Mouse (Mus musculus): ENCODE measurements around the gene Foxn3. TPM values are rescaled to one million over a fixed set of nuclear protein-coding genes. Genes with fewer than 3 reads are reported as not detected.

Foxn3 gene
- polyA plus RNA-seq, 1 experiment from 2014 or later, result 97.6 TPM

DNA sequence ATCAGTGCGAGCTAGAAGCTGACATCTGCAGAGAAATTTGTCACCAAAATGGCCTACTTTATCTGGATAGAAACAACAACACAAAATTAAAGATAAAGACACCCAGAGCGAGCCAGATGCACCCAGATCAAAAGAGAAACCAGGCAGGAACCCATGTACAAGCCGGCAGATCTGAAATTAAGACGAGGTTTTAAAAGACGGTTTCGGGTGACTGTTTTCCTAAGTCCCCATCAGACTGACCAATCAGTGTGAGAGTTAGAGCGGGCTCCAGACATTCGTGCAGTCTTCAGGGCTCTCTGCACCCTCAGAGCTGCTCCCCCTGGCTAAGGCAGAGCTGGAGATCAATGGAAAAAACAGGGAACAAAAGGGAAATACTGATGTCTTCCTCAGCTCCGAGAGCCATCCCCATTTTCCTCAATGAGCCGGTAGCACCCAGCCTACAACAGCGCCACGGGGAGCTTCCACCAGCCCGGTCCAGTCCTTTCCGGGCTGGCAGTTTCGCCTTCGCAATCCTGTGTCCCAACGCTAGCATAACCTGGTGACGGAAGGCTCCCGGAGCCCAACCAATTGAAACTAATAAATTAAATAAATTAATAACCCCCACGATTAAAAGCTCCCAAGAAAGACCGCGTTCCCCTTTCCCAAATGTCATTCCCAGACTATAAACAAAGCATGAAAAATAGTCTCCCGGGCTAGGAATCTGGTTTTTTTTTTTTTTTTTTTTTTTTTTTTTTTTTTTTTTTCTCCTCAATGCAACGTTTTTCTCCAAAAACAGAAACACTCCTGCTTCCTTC is 1.1 kb downstream of the Foxn3 start:
- ATAC-seq (ENCODE audit: insufficient number of reproducible peaks, low FRiP score, low TSS enrichment, low read depth), result peak; percentile 58; the same call in 1 of the 2 replicates
- Histone ChIP-seq H3K4me1 (peaks cover 31% of the 10 kb centered on the region), H3K9ac (peak overlapping the region; percentile 9; the same call in 1 of the 2 replicates), H3K4me2 (replicated peaks) (peak overlapping the region; percentile 87), H3K27me3 (no peaks in the 10 kb centered on the region), H3K4me3 (replicated peaks) (peak overlapping the region; percentile 87), H3K9me3 (replicated peaks) (no peaks in the 10 kb centered on the region), H3K27ac (replicated peaks) (peak overlapping the region; percentile 71), H3K36me3 (no peaks in the 10 kb centered on the region)
- WGBS, result under 1% methylated on average over 24 of the region's 24 CpGs

DNA sequence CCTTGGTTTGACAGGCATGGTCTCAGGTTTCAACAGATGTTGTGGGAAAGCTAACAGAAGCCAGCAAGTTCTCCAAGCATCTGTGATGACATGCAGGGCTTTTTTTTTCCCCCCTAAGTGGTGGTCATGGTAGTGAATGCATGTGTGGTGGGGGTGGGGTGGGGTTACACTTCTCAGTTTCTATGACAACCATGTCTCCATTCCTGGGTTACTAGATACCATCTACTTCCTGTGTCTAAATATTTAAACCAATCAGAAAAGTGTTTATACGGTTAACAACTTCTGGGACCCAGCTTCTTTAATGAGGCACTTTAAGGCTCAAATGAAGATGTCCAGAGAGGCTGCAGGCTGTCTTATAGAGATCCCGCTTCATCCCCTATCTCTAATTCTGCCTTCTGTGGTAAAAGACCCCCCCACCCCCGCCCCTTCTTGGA is 2.0 kb downstream of the Foxn3 start:
- peaks cover 33% of the 10 kb centered on the region for H3K4me1 ChIP-seq
- H3K4me2 ChIP-seq (replicated peaks), result peak overlapping the region; percentile 87
- H3K27me3 ChIP-seq, result no peaks in the 10 kb centered on the region
- no peaks in the 10 kb centered on the region for H3K9me3 ChIP-seq (replicated peaks)
- peak overlapping the region; percentile 87 for H3K4me3 ChIP-seq (replicated peaks)
- H3K36me3 ChIP-seq, result no peaks in the 10 kb centered on the region
- ATAC-seq (ENCODE audit: insufficient number of reproducible peaks, low FRiP score, low TSS enrichment, low read depth), result peak; percentile 32; the same call in 1 of the 2 replicates
- 11% methylated on average over 3 of the region's 3 CpGs for WGBS
- peak overlapping the region; percentile 71; the same call in 1 of the 2 replicates for H3K27ac ChIP-seq (replicated peaks)
- H3K9ac ChIP-seq, result no peak overlapping the region

DNA sequence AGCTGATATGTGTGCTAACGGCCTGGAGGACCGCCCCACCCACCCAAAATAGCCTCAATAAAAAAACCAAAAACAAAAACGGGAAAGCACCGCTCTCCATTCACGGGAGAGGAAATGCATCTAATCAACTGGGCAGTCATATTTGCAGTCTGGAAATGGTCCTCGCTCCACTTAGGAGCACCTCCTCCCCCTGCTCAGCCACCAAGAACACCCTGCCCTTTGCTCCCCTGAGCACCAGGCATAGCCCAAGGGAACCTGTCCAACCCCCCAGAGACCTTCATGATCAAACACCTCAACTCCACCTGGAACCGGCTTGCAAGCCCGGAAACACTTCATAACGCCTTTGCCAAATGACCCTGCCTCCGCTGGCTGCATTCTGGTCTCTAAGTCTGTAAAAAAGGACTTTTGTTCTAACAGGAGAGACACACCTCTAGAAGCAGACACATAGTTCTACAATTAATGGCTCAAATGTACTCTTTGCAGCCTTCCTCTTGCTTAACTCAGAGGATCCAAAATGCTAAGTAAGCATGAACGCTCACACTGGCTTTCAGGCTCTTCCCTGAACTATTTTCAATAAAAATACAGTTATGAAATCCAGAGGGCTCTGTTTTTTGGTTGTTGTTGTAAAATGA is 2.6 kb downstream of the Foxn3 start:
- Histone ChIP-seq H3K4me1 (peaks cover 33% of the 10 kb centered on the region), H3K27ac (replicated peaks) (peak overlapping the region; percentile 71), H3K4me3 (replicated peaks) (peak overlapping the region; percentile 87), H3K27me3 (no peaks in the 10 kb centered on the region), H3K36me3 (no peaks in the 10 kb centered on the region), H3K9me3 (replicated peaks) (no peaks in the 10 kb centered on the region), H3K9ac (no peak overlapping the region), H3K4me2 (replicated peaks) (peak overlapping the region; percentile 87)
- ATAC-seq (ENCODE audit: insufficient number of reproducible peaks, low FRiP score, low TSS enrichment, low read depth), result no peak
- WGBS, result 27% methylated on average over 11 of the region's 11 CpGs

DNA sequence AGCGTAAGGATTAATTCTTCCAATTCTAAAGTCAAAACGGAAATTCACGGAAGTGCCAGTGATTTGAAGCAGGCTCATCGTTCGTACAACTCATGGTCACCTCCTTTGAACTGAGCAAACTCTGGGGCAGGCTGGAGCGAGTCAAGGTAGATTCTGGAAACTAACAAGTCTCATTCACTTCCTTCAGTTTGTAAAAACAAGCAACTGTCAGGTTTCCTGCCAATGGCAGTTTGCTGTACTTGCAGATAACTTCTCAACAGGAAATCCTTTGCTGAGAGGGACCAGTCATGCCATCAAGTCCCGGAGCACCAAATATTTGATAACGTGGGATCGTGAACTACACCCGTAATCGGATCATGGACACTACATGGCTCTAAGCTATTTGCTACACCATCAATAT is 3.9 kb downstream of the Foxn3 start:
- no peaks in the 10 kb centered on the region for H3K27me3 ChIP-seq
- WGBS, result 66% methylated on average over 11 of the region's 11 CpGs
- no peak overlapping the region for H3K4me3 ChIP-seq (replicated peaks)
- H3K9me3 ChIP-seq (replicated peaks), result no peaks in the 10 kb centered on the region
- H3K4me1 ChIP-seq, result peaks cover 33% of the 10 kb centered on the region
- ATAC-seq (ENCODE audit: insufficient number of reproducible peaks, low FRiP score, low TSS enrichment, low read depth), result no peak
- no peaks in the 10 kb centered on the region for H3K36me3 ChIP-seq
- H3K9ac ChIP-seq, result no peak overlapping the region
- H3K27ac ChIP-seq (replicated peaks), result no peak overlapping the region
- H3K4me2 ChIP-seq (replicated peaks), result no peak overlapping the region

DNA sequence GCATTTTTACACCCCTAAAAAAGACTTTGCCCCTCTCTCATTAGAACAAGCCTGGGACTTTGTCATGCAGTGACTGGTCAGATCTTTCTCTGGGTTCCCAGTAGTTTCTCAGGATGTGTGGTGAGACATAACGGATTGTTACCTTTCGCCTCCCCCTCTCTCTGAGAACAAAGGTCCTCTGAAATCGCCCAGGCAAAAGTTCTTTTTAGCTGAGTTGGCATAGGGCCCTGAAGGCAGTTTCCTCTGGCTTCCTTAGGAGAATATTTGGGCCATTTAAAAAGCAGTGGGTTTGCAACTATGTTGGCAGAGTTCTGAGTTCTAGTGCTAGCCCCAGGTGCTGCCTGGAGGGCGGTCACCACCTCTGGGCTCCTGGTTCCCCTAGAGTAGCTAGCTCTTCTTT is 4.9 kb downstream of the Foxn3 start:
- H3K9me3 ChIP-seq (replicated peaks), result no peaks in the 10 kb centered on the region
- no peak for ATAC-seq (ENCODE audit: insufficient number of reproducible peaks, low FRiP score, low TSS enrichment, low read depth)
- no peaks in the 10 kb centered on the region for H3K36me3 ChIP-seq
- H3K9ac ChIP-seq, result no peak overlapping the region
- H3K27me3 ChIP-seq, result no peaks in the 10 kb centered on the region
- WGBS, result 72% methylated on average over 4 of the region's 4 CpGs
- H3K27ac ChIP-seq (replicated peaks), result no peak overlapping the region
- H3K4me1 ChIP-seq, result peaks cover 34% of the 10 kb centered on the region
- no peak overlapping the region for H3K4me3 ChIP-seq (replicated peaks)
- no peak overlapping the region for H3K4me2 ChIP-seq (replicated peaks)

DNA sequence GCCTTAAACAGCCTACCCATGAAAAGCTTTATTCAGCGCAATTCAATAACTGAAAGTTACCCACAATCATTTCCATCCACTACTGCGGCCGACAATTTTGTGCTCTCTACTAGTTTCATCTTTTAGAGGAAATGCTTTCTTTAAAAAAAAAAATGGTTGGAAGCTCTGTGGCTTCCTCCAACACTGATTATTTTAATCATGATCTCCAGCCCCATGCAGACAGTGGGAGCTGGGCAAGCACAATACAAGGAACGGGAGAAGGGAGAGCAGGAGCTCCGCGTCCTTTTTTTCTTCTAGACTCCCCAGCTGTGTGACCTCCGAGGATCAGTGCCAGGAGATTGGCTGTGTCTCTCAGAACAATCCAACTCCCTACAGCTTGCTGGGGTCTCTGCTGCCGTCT is 5.9 kb downstream of the Foxn3 start:
- 74% methylated on average over 8 of the region's 8 CpGs for WGBS
- Histone ChIP-seq H3K4me1 (peaks cover 34% of the 10 kb centered on the region), H3K9ac (no peak overlapping the region), H3K4me3 (replicated peaks) (no peak overlapping the region), H3K4me2 (replicated peaks) (no peak overlapping the region), H3K9me3 (replicated peaks) (no peaks in the 10 kb centered on the region), H3K36me3 (no peaks in the 10 kb centered on the region), H3K27me3 (no peaks in the 10 kb centered on the region), H3K27ac (replicated peaks) (no peak overlapping the region)
- no peak for ATAC-seq (ENCODE audit: insufficient number of reproducible peaks, low FRiP score, low TSS enrichment, low read depth)

DNA sequence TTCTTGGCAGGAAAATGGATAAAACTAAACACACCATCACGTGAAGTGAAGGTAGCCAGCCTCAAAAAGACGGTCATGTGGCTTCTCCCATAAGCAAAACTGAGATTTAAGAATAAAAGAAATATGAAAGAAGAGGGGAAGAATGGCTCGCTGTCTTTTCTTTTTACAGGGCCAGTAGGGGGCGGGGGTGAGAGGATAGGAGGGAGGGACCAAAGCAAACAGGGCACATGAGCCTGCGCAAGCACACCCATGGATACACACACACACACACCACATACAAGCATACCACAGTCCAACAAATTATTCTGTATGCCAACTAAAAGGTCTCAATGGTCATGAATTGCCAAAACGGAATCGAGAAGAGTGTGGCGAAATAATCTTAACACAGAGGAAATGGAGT is 12.8 kb downstream of the Foxn3 start:
- Histone ChIP-seq H3K4me1 (0 out of 2 replicates have a peak, but pooled peaks cover 4% of the 10 kb centered on the region), H3K4me2 (replicated peaks) (no peak overlapping the region), H3K4me3 (replicated peaks) (no peak overlapping the region), H3K9ac (no peak overlapping the region), H3K9me3 (replicated peaks) (no peaks in the 10 kb centered on the region), H3K36me3 (no peaks in the 10 kb centered on the region), H3K27ac (replicated peaks) (no peak overlapping the region), H3K27me3 (no peaks in the 10 kb centered on the region)
- ATAC-seq (ENCODE audit: insufficient number of reproducible peaks, low FRiP score, low TSS enrichment, low read depth), result no peak
- 73% methylated on average over 8 of the region's 8 CpGs for WGBS

DNA sequence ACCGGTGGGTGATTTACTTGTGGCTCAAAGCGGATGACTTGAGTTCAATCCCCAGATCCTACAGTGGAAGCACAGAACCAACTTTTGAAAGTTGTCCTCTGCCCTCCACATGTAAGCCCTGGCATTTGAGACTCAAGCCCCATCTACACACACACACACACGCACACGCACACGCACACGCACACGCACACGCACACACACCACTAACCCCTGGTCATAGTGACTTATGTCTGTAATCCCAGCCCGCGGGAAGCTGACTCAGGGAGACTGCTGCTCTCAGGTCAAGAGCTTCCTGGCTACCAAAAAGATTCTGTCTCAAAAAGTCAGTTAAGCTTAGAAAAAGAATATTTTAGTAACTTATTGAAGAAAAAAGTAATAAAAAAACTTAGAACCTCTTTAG is 13.6 kb downstream of the Foxn3 start:
- Histone ChIP-seq H3K36me3 (no peaks in the 10 kb centered on the region), H3K4me2 (replicated peaks) (no peak overlapping the region), H3K27me3 (no peaks in the 10 kb centered on the region), H3K27ac (replicated peaks) (no peak overlapping the region), H3K9ac (no peak overlapping the region), H3K4me1 (0 out of 2 replicates have a peak, but pooled peaks cover 4% of the 10 kb centered on the region), H3K4me3 (replicated peaks) (no peak overlapping the region), H3K9me3 (replicated peaks) (no peaks in the 10 kb centered on the region)
- ATAC-seq (ENCODE audit: insufficient number of reproducible peaks, low FRiP score, low TSS enrichment, low read depth), result no peak
- WGBS, result 91% methylated on average over 10 of the region's 10 CpGs

DNA sequence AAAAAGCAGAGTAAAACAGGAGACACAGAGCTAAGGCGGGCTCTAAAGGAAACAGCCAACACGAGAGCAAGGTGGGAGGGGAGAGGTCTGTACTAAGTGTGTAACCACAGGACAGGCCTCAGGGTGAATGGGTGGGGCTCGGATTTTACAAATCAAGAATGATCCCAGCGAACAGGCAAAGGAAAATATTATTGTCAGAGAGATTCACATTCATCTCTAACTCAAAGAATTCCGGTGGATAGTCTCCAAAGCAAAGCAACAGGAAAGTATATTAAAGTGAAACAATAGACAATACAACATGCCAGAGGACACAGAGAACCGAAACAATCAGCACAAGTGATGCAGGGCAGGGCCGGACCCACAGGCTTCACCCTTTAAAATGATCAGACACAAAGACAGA is 15.0 kb downstream of the Foxn3 start:
- no peak for ATAC-seq (ENCODE audit: insufficient number of reproducible peaks, low FRiP score, low TSS enrichment, low read depth)
- H3K9ac ChIP-seq, result no peak overlapping the region
- H3K27me3 ChIP-seq, result no peaks in the 10 kb centered on the region
- H3K4me1 ChIP-seq, result no peaks in the 10 kb centered on the region
- H3K36me3 ChIP-seq, result no peaks in the 10 kb centered on the region
- no peaks in the 10 kb centered on the region for H3K9me3 ChIP-seq (replicated peaks)
- no peak overlapping the region for H3K27ac ChIP-seq (replicated peaks)
- no peak overlapping the region for H3K4me2 ChIP-seq (replicated peaks)
- 68% methylated on average over 7 of the region's 7 CpGs for WGBS
- no peak overlapping the region for H3K4me3 ChIP-seq (replicated peaks)

DNA sequence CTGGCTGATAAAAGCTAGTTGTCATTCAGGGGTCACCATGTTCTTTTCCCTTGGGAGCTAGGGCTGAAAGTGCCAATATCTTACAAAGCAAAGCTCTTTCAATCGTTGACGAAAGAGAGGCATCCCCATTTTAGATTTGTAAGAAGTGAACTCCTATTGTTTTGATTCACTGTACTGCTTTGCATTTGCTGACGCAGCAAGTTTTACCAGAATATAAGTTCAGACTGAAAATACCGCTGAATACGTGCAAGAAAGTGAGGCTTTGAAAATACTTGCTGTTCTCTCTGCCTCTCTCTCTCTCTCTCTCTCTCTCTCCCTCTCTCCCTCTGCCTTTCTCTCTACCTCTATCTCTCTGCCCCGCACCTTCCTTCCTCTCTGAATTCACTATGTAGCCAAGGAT is 16.1 kb downstream of the Foxn3 start:
- no peak overlapping the region for H3K4me3 ChIP-seq (replicated peaks)
- H3K27ac ChIP-seq (replicated peaks), result no peak overlapping the region
- no peaks in the 10 kb centered on the region for H3K36me3 ChIP-seq
- ATAC-seq (ENCODE audit: insufficient number of reproducible peaks, low FRiP score, low TSS enrichment, low read depth), result no peak
- WGBS, result 81% methylated on average over 6 of the region's 6 CpGs
- H3K9ac ChIP-seq, result no peak overlapping the region
- no peaks in the 10 kb centered on the region for H3K9me3 ChIP-seq (replicated peaks)
- no peaks in the 10 kb centered on the region for H3K4me1 ChIP-seq
- H3K4me2 ChIP-seq (replicated peaks), result no peak overlapping the region
- H3K27me3 ChIP-seq, result no peaks in the 10 kb centered on the region

DNA sequence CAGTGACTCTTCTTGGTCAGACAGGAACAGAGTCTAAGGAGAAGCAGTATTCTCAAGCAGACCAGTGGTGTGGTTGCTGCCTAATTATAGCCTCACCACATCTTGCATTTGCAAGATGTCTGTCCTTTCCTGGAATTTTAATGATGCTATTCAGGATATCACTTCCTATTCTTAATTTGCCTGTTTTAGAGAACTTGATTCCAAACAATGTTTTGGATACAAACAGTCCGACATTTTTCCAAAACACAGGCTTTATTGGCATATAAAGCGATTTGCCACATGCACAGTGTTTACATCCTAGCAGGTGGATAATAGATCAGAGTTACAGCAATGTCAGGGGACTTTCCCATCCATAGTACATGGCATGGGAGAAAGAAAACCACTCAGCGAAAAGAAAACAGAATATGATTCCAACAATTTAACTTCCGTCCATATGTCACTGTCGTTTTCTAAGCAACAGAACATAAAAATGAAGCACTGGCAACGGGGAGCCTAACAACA is 18.1 kb downstream of the Foxn3 start:
- Histone ChIP-seq H3K4me3 (replicated peaks) (no peak overlapping the region), H3K4me1 (no peaks in the 10 kb centered on the region), H3K9ac (no peak overlapping the region), H3K4me2 (replicated peaks) (no peak overlapping the region), H3K27me3 (no peaks in the 10 kb centered on the region), H3K9me3 (replicated peaks) (no peaks in the 10 kb centered on the region), H3K27ac (replicated peaks) (no peak overlapping the region), H3K36me3 (no peaks in the 10 kb centered on the region)
- WGBS, result 60% methylated on average over 6 of the region's 6 CpGs
- ATAC-seq (ENCODE audit: insufficient number of reproducible peaks, low FRiP score, low TSS enrichment, low read depth), result no peak

Data from embryonic facial prominence, embryonic 15.5 days (tissue).